Mouse (Mus musculus): ENCODE results near the gene Gm10282. TPM values are rescaled to one million over a fixed set of nuclear protein-coding genes. Genes with fewer than 3 reads are reported as not detected.
A peak's percentile ranks its signal among the peaks of the same experiment; 100 is the strongest.

The Gm10282 gene
- total and polyA plus RNA-seq, 3 experiments: 18.3 to 176 (median 76.4) TPM

DNA sequence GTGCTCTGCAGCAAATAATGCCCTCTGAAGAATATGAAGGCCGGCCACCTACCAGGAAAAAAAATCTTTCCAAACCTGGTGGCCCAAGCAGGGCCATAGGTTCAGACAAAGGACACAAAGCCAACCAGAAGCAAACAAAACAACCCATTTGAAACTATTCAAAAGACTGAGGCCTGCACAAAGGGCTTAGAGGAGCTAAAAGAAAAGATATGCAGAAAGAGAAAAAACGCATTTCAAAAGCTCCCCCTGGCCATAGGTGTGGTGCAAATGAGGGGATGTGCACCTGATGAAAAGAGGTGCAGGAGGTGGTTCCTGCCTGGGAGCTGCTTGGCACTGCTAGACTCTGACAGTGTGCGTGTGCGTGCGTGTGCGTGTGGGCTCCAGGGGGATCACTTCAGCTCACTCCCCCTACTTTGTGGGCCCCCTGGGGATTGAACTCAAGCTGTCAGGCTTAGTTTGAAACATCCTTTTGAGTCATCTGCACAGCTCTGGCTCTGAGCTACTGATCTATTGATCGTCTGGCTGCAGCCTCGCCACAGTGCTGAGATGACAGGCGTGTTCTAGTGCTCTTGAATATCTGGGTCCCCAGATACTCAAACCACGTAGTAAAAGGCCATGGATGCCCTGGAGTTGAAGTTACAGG is 11.1 kb upstream of the Gm10282 start:
- Histone ChIP-seq H3K9me3 (replicated peaks; ENCODE audit: low read length) (peaks cover 20% of the 10 kb centered on the region), H3K36me3 (replicated peaks in 1 of 2; ENCODE audit: control insufficient read depth in 1 of 2, insufficient read depth in 1 of 2, low read length in 1 of 2) (peaks cover 0 to 2% of the 10 kb centered on the region in 2 experiments), H3K4me3 (replicated peaks in 1 of 3; ENCODE audit: low read depth in 2 of 3, low read length in 2 of 3, poor library complexity in 1 of 3) (no peak overlapping the region), H3K27me3 (replicated peaks) (no peaks in the 10 kb centered on the region), H3K9ac (ENCODE audit: insufficient read depth, low read depth) (no peak overlapping the region), H3K4me2 (ENCODE audit: insufficient read depth, low read depth, poor library complexity, severe bottlenecking) (no peak overlapping the region), H3K27ac (ENCODE audit: insufficient read depth, low read depth) (no peak overlapping the region), H3K4me1 (ENCODE audit: control insufficient read depth in 1 of 2, insufficient read depth in 2 of 2) (peaks cover 13 to 36% of the 10 kb centered on the region in 2 experiments), H3K79me2 (replicated peaks; ENCODE audit: control insufficient read depth, extremely low read depth, insufficient read depth, poor library complexity, severe bottlenecking) (no peaks in the 10 kb centered on the region)
- no peak for TF ChIP-seq ZKSCAN1 (IDR thresholded peaks at IDR 0.05; ENCODE audit: borderline replicate concordance, low read depth, low read length)
- TF ChIP-seq RAD21 (IDR thresholded peaks at IDR 0.05; ENCODE audit: low read depth, low read length): no peak
- peak; percentile 22; the same call in 1 of the 2 replicates for TF ChIP-seq BHLHE40 (IDR thresholded peaks at IDR 0.05; ENCODE audit: low read depth, low read length)
- in situ Hi-C loops (cut with MboI; ENCODE audit: low pct_ligation_motif_present, low pct_unique_long_range_greater_than_20kb, low sequenced_read_pairs) (no loop called here), dilution Hi-C loops (cut with MboI; ENCODE audit: extremely low pct_ligation_motif_present, extremely low pct_unique_long_range_greater_than_20kb, low sequenced_read_pairs) (no loop called here)
- DNase-seq (ENCODE audit: extremely low read depth): peak; percentile 55

DNA sequence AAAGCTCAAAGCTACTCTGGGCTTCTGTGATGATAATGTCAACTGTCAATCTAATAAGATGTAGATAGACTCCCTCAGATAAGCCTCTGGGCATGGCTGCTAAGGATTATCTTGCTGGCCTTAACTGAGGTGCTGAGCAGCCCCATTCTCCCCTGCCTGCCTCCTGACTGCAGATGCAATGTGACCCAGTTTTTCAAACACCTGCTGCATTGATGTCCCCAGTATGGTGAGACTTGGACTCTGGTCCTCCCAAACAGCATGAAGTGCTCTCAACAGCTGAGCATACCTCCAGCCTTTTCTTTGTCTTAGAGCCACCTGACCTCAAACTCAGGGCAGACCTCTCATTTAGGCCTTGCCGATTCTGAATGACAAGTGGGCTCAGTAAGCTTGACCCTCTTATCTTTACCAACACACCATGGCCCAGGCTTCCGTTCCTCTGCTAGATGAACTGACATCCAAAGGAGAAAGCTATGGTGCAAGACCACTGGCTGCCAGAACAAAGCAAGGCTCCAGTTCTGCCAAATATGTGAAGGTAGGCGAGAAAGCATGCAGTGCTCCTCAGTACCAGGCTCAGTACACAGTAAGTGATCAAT is 8.0 kb upstream of the Gm10282 start:
- H3K9ac ChIP-seq (ENCODE audit: insufficient read depth, low read depth): no peak overlapping the region
- dilution Hi-C loops (cut with MboI; ENCODE audit: extremely low pct_ligation_motif_present, extremely low pct_unique_long_range_greater_than_20kb, low sequenced_read_pairs): no loop called here
- no peaks in the 10 kb centered on the region for H3K9me3 ChIP-seq (replicated peaks; ENCODE audit: low read length)
- H3K27ac ChIP-seq (ENCODE audit: insufficient read depth, low read depth): no peak overlapping the region
- no peaks in the 10 kb centered on the region for H3K27me3 ChIP-seq (replicated peaks)
- no peak overlapping the region for H3K4me2 ChIP-seq (ENCODE audit: insufficient read depth, low read depth, poor library complexity, severe bottlenecking)
- H3K36me3 ChIP-seq (replicated peaks in 1 of 2; ENCODE audit: control insufficient read depth in 1 of 2, insufficient read depth in 1 of 2, low read length in 1 of 2): no peaks in the 10 kb centered on the region
- H3K4me1 ChIP-seq (ENCODE audit: control insufficient read depth in 1 of 2, insufficient read depth in 2 of 2): peaks cover 11 to 27% of the 10 kb centered on the region in 2 experiments
- no peaks in the 10 kb centered on the region for H3K79me2 ChIP-seq (replicated peaks; ENCODE audit: control insufficient read depth, extremely low read depth, insufficient read depth, poor library complexity, severe bottlenecking)
- no peak for TF ChIP-seq NRF1 (IDR thresholded peaks at IDR 0.05; ENCODE audit: low read depth, low read length)
- no peak for TF ChIP-seq EP300 (IDR thresholded peaks at IDR 0.05; ENCODE audit: low read length)
- TF ChIP-seq JUN (IDR thresholded peaks at IDR 0.05; ENCODE audit: insufficient read depth, low read depth, low read length): no peak
- TF ChIP-seq GABPA (IDR thresholded peaks at IDR 0.05; ENCODE audit: insufficient replicate concordance, low read depth, low read length): no peak
- TF ChIP-seq ZC3H11A (IDR thresholded peaks at IDR 0.05; ENCODE audit: low read depth, low read length): no peak
- no peak for TF ChIP-seq JUND (conservative IDR thresholded peaks at IDR 0.05; ENCODE audit: low read depth, low read length)
- no peak for TF ChIP-seq POLR2A (IDR thresholded peaks at IDR 0.05; ENCODE audit: low read depth, low read length)
- no peak for TF ChIP-seq CHD1 (IDR thresholded peaks at IDR 0.05; ENCODE audit: low read depth, low read length)
- no peak for TF ChIP-seq TBP (conservative IDR thresholded peaks at IDR 0.05; ENCODE audit: low read depth, low read length)
- no peak for TF ChIP-seq CTCF (conservative IDR thresholded peaks at IDR 0.05 in 1 of 2, IDR thresholded peaks at IDR 0.05 in 1 of 2; ENCODE audit: low read depth in 2 of 2, low read length in 2 of 2)
- TF ChIP-seq IRF4 (IDR thresholded peaks at IDR 0.05; ENCODE audit: low read depth, low read length): no peak
- TF ChIP-seq ZKSCAN1 (IDR thresholded peaks at IDR 0.05; ENCODE audit: borderline replicate concordance, low read depth, low read length): no peak
- no peak for TF ChIP-seq MXI1 (IDR thresholded peaks at IDR 0.05; ENCODE audit: low read depth, low read length)
- TF ChIP-seq USF2 (conservative IDR thresholded peaks at IDR 0.05; ENCODE audit: low read depth, low read length): no peak
- no peak for TF ChIP-seq BHLHE40 (IDR thresholded peaks at IDR 0.05; ENCODE audit: low read depth, low read length)
- no peak for TF ChIP-seq TCF12 (IDR thresholded peaks at IDR 0.05; ENCODE audit: low read depth, low read length)
- in situ Hi-C loops (cut with MboI; ENCODE audit: low pct_ligation_motif_present, low pct_unique_long_range_greater_than_20kb, low sequenced_read_pairs): no loop called here
- no peak overlapping the region for H3K4me3 ChIP-seq (replicated peaks in 1 of 3; ENCODE audit: low read depth in 2 of 3, low read length in 2 of 3, poor library complexity in 1 of 3)
- DNase-seq (ENCODE audit: extremely low read depth): no peak
